Mouse (Mus musculus) urinary bladder, postnatal 36 days (tissue): Measurements from ENCODE around the gene Hes5.

Experiments
- DNase-seq, 2 experiments: peaks; one replicate each; pipeline ENCODE4 v3.0.0; 2022; ENCODE audit warnings: low spot score in 2 of 2, mixed read lengths in 1 of 2

The Hes5 gene

DNA sequence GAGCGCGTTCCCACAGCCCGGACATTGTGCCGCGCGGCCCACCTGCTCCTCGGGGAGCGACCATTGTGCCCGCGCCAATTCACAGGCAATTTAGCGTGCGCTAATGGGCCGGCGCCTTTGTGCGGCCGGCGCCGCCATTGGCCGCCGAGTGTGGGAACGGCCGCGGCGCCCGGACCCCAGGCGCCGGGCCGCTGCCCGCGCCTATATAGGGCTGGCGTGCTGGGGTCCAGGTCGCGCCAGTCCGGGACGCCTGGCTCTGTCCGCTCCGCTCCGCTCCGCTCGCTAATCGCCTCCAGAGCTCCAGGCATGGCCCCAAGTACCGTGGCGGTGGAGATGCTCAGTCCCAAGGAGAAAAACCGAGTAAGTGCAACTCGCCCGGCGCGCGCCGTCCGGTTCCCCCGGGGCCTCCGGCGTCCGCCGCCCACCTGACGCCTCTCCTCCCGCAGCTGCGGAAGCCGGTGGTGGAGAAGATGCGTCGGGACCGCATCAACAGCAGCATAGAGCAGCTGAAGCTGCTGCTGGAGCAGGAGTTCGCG lies at the start of gene Hes5:
Hes5 (plus strand) TSS at position 234 of the 536 bp plus-strand sequence.
- no peak for DNase-seq

DNA sequence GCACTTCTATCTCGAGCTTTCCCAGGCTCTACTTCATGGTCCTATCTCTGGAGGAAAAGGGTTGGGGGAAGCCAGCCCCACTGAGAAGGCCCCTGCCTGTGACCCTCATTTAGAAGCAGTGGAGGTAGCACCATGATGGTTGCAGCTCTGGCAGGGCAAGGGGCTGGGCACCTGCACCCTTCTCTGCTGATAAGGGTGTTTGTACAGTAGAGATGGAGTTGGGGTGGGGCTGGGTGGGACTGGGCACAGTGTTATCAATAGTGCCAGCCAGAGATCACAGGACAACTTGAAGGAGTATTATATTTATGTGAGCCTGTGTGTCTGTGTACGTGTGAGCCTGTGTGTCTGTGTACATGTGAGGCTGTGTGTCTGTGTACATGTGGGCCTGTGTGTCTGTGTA lies 49.1 kb upstream of the Hes5 start:
- DNase-seq = no peak

DNA sequence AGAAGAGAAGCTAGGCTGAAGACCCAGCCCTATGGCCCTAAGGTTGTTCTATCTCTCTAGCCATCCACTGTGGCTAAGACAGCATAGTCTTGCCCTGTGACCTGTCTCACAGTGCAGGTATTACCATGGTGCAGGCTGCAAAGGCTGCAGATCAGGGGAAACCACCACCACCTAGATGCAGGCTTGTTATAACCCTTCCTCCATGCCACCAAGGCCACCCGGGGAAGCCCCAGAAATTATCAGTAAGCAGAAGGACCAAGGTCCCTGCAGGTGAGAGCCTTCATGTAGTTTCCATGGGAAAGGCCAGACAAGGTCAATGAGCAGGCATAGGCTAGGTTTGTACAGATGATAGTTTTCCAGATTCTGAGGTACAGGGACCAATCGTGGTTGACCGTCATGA lies 46.9 kb upstream of the Hes5 start:
- no peak for DNase-seq

DNA sequence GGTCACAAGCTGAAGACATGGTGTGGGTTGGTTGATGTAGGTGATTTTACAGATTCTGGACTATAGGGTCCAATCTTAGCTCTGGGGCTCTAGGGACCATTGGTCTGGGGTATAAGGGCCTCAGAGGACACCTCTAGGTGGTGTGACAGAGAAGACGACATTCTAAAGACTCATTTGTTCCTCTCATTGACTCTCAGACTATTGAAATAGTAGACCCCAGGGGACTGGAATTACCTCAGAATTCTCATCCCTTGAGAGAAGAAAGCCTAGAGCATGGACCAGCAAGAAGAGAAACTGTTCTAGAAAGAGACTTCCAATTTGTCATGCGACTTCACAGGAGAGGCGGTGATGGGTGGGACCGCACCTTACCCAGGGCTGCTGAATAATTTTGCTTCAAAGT lies 46.5 kb upstream of the Hes5 start:
- no peak for DNase-seq

DNA sequence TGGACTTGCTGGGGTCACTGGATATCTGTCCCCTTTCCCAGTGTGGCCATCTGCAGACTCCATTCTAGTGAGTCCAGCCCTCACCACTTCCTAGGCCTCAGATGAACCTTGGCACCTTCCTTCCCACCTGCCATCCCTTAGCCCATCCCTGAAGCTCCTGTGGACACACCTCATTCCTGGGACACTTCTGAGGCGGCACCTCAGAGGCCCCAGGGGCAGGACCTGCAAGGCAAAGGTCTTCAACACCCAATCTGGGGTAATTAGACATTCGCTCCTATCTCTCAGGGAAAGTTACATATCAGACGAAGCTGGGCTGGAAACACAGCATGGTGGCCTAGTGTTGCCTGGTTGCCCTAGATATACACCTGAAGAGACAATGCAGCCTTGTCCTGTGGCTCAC lies 46.0 kb upstream of the Hes5 start:
- no peak for DNase-seq

DNA sequence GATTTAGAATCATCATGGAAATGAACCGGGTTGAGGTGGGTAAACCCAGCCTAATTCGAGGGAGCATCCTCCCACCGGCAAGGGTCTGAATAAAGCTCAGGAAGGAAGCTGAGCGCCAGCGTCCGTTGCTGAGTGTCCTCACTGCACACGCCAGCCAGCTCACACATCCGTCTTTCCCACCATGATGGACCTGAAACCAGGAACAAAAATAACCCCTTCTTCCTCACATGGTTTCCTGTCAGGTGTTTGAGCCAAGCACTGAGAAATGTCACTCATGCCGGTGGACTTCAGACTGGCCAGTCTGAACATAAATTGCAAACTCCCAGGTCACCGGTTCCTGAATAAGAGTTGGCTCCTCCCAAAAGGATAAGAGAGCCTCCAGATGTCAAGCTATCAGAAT lies 45.4 kb upstream of the Hes5 start:
- DNase-seq = no peak

DNA sequence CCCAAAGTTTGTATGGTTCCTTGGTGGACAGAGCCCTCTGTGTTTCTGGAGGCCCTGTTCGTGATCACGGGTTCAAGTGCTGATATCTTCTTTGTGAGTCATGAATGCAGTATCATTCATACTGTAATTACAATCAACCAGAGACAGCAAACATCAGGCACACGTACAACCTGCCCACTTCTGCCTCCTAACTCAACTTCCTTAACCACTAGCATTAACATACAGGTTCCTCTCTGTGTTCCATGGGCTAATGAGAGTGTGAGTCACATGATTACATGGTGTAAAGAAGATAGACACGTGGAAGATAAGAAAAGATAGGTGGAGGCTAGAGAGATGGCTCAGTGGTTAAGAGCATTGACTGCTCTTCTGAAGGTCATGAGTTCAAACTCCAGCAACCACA lies 44.1 kb upstream of the Hes5 start:
- DNase-seq = no peak

DNA sequence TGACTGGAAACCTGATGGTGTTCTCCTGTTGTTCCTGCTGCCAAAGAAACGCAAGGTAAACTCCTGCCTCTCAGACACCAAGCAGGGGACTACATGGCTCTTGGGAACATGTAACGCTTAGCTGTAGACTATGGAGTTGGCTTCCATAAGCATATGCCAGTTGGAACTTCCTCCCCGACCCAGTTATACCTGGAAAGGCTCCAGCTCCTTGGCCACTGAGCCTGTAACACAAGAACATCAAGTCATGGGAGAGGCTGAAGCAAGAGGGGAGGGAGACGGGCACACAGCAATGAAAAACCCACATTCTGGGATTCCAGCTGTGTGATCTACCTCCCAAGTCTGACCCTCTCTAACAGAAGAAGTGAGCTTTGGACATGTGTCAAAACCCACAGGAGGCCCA lies 38.4 kb upstream of the Hes5 start:
- no peak for DNase-seq

DNA sequence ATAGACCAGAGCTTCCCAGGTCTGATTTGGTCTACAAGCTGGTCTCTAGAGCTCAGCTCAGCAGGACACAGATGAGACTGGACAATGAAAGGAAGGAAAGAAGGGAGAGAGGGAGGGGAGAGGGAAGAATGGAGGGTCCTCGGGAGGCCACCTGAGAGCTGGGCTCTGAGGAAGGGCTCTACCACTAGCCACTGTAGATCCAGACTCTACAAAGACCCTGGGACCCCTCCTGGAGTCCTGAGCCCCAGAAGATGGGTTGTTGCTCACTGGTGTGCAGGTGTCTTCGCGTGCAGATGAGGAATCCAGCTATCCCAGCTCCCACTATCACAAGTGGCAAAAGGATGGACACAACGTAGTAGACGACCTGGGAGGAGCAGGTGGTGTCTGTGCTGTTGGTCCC lies 37.8 kb upstream of the Hes5 start:
- no peak for DNase-seq

DNA sequence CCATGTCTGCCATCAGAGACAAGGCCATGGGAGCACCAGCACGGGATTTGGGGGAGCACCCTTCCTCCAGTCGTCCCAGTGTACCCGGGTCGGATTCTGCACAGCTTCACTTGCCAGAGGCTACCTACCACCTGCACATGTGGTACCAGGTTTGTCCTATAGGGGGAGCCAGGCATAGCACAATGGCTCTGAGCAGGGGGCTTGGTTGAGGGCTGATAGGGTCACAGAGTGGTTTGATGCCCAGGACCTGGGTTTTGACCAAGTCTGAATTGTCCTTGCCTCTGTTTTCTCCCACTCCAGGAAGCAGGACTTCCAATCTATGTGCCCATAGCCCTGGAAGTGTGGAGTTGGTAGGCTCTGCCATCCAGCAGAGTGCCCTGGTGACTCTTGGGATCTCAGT lies 35.3 kb upstream of the Hes5 start:
- DNase-seq = no peak

DNA sequence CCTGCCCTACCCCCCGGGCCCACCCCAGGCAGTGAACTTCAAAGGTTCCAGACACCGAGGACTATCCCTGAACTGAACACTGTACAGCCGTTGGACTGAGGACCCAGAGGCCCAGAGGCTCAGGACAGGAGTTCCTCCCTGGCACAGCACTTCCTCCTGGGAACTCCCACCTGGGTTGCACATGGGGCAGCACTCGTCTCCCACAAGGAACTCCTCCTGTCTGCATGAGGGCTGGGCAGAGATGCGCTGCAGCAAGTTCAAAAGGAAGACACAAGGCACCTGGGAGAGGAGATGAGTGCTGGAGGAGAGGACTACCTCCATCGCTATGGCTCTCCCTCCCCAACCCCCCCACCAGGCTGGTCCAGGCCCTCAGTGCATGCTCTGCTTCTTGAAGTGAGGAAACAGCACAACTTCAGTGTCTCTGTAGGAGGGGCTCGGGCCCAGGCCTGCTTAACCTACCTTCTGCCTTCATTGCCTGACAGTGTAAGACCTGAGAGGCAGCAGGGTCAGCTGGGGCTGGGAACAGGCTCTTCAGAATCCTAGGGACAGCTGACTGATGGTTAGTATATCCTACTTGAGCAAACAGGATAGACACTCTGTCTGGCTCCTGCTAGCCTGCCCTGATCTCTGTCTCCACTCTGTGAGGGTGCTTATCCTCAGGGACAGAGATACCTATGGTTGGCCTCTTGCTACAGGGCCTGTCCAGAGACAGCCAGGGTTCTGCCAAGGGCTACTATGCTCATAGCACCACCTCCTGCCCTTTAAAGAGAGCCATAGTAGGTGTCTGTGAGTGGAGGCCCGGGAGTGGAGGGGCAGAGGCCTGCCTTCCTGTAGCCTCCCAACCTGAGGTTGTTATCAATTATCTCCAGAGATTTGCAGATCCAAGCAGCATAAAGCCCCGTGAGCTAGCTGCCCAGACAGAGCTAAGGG lies 33.5 kb upstream of the Hes5 start:
- DNase-seq = no peak

DNA sequence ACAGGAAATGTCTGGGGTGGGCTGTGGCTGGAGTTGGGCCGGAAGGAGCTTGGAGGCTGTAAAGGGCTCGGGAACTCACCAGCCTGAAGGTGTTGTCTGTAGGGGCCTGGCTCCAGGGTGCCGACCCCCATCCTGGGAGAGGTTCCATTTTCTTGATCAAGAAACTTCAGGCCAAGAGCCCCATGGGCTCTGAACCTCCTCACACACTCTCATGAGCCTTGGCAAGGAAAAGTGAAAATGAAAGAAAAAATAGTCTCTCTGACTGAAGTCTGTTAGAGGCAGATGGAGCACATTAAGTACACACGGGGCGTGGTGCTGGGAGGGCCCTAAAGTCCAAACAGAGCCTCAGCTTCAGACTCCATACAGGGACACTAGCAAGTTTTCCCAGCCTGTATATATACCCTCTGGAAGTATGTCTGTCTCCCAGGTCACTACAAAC lies 32.8 kb upstream of the Hes5 start:
- peak in 1 of 2 experiments; percentile 50 for DNase-seq

DNA sequence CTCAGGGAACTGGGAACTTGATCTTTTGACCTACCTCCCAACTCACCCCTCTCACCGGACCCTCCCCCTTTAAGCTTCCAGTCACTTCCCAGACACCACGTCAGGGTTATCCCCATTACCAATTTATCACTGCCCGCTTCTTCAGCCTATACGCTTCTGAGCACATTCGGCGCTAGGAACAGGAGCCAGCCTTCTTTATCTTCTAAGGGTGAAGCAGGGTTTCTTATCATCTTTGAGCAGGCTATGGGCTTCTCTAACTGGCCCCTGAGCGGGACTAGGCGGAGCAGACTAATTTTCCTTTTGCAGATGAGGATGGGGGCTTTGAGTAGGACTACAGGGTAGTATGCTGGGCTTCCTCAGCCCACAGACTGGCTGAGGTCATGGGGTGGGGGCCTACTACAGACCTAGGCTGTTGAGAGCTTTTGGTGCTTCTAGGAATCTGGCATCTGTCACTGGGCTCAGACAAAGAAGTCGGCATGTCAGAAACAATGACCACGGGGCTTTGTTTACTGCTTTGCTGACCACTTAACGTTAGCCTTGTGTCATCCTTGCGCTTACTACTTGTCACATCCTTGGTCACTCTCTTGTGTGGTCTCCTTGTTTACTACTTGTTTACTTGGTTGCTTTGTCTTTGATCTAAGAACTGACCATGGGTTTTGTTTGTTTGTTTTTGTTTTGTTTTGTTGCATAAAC lies 32.2 kb upstream of the Hes5 start, which contains the start of gene Tnfrsf14:
Tnfrsf14 (minus strand) TSS at position 169 of the 693 bp plus-strand sequence.
- no peak for DNase-seq

DNA sequence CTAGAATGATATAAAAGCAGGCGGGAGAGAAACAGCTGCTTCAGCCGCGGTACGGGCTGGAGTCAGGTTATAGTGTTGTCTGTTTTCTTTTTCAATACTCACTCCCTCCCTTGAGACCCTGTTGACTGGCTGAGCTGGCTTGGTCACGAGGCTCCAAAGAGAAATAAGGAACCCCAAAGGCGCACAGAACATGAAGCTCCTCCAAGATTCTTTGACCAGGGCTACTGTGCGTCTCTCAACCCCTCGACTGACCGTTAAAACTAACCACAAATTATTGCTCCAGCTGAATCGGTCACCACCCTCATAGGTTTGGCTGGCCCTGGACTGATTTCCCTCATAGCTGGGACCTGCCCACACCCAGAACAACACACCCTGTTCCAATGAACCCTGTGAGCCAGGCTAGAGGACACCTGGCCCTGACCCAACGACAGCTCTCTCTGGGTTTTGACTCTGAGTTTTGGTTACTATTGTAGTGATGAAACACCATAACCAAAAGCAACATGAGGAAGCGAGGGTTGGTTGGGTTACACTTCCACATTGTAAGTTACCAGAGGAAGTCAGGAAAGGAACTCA lies 31.5 kb upstream of the Hes5 start:
- DNase-seq = peak in 1 of 2 experiments; percentile 53

DNA sequence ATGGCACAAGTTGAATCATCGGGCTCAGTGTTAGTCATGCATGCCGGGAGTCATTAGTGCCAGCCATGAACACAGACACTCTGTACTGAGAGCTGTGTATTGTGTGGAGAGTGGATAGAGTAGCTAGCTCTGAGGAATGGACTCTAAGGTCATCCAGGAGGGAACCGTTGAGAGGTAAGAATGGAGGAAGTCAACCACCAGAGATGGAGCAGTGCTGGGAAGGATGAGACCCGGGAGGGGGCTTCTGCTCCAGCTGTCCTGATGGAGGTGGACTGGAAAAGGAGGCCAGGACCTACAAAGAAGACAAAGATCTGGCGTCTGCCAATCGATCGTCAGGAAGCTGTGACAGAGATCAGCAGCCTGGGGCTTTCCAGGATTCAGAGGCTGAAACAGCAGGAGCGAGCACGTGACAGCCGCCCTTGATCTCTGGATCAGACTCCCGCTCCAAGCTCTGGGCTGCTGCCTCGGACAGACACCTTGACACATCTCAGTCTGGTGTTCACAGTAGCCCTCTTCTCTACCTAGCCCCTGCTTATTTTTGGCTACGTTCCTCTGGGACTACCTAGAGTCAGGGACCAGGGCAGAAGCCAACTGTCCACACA lies 27.3 kb upstream of the Hes5 start:
- no peak for DNase-seq

DNA sequence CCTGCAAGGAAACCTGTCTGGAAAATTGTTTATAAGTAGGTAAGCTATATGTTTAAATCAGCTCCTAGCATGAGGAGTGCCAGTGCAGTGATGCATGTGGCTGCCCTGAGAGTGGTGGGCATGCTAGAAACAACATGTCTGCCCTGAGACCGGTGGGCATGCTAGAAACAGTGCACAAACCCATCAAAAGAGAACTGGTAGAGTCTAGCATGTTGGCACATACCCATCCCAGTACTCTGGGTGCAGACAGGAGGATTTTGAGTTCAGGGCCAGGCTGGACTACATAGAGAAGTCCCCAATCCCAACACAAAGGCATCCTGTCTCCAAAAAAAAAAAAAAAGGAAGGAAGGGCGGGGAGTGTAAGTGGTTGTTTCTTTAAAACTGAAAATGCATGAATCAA lies 25.9 kb upstream of the Hes5 start:
- DNase-seq = no peak

DNA sequence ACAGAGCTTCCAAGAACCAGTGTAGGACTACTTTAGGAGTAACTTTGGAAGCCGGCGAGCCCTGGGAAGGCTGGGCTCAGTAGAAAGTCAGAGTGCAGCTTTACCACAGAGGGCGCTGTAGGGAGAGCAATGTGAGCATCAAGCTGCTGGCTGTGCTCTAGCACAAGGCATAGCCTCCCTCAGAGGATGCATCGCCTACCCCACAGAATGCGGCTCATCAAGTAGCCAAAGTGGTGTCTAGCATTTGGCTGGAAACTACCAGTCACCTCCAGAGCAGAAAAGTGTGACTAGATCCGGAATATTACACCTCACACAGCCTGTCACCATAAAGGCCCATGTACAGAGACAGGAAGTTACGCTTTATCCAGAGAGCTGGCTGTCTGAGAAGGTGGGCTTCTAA lies 24.9 kb upstream of the Hes5 start:
- DNase-seq = no peak

DNA sequence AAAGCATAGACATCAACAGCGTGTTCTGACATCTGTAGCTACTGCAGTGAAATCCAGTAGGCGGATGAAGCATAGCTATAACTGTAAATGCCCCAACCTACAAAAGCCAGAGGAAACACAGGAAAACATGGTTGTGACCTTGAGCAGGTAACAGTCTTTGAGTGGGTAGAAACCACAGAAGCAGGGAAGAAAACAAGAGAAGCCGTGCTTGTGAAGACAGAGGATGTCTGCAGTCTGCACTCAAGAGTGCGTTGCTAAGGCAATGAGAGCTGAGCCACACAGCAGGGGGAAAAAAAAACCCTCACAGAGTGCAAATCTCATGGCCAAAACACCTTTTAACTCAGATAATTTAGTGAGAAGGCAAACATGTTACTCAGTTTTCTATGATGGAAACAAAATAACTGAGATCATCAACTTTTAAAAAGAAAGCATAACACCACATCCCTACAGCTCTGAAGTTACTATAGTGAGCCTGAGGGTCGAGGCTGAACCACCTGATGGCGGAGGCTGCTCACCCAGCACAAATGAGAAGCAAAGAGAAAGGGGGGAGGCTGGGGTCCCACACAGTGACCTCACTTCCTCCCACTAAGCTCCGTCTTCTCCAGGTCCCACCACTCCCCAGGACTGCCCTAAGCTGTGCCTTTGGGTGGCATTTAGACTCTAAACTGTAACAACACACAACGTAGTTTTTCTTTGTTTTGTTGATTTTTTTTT lies 24.0 kb upstream of the Hes5 start:
- no peak for DNase-seq

DNA sequence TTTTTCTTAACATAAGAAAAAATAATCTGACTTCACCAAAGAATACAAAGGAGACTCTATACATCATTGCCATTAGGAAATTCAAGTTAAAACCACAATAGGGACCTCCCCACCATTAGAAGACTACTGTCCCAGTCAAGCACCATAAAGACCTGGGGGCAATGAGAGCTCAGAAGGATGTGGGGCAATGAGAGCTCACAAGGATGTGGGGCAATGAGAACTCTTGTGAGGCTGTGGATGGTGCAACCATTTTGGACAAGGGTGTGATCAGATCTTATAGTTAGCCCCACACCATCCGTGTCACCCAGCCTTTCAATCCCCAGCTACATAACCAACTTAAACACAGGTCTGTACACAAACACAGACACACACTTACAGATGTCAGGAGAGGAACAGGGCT lies 23.0 kb upstream of the Hes5 start:
- DNase-seq = no peak

DNA sequence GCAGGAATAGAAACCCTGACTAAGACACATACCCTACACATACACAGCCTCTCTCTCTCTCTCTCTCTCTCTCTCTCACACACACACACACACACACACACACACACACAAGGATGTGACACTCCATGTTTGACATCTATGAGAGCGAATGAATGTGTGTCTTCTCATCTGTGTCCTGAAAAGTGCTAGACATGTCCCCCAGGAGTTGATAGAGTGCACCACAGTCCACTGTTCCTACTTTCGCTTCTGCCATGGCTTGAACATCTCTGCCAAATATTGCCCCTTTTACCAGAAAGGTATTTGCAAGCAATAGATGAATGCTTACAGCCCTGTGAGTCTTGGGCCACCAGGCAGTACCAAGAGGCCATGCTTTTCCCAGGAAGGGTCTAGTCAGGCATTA lies 20.6 kb upstream of the Hes5 start:
- DNase-seq = no peak

DNA sequence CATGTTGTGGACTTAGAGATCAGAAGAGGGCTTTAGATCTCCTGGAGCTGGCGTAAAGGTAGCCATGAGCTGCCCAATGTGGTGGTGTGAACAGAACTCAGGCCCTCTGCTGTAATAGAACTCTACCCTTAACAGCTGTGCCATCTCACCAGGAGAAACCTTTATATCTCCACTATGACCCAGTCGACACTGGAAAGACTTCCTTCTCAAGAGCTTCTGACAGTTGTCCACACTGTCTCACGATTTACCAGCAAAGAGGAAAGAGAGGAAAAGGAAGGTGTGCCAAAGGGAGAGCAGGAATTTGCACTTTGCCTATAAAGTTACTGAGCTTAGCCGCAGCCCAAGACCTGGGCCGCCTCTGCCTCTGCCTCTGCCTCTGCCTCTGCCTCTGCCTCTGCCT lies 18.9 kb upstream of the Hes5 start:
- no peak for DNase-seq
